Mouse (Mus musculus): ENCODE measurements at regions not wholly inside any gene's neighbourhood (a gene's known extent, or its start where the extent isn't known, plus 50 kb on each side); places are given as distances from the start of the nearest gene placed in this dataset.

- no peak for DNase-seq (ENCODE audit: low read depth, low spot score)
Observed at GRCm38 (mm10) chr11:19651929-19652328, 272.2 kb upstream of the Spred2 start.

- no peak for DNase-seq (ENCODE audit: low read depth, low spot score)
Observed at GRCm38 (mm10) chr11:19659511-19659910, 264.7 kb upstream of the Spred2 start.

GRCm38 (mm10) chr11:19666732-19667131 lies 257.4 kb upstream of the Spred2 start:
- no peak for DNase-seq (ENCODE audit: low read depth, low spot score)

GRCm38 (mm10) chr11:19670853-19671530 lies 253.2 kb upstream of the Spred2 start:
- DNase-seq (ENCODE audit: low read depth, low spot score), result peak; percentile 40

GRCm38 (mm10) chr11:19673012-19673411 lies 251.2 kb upstream of the Spred2 start:
- DNase-seq (ENCODE audit: low read depth, low spot score), result no peak

- DNase-seq (ENCODE audit: low read depth, low spot score), result no peak
Observed at GRCm38 (mm10) chr11:19676514-19676913, 247.7 kb upstream of the Spred2 start.

- no peak for DNase-seq (ENCODE audit: low read depth, low spot score)
Observed at GRCm38 (mm10) chr11:19679041-19679440, 245.1 kb upstream of the Spred2 start.

GRCm38 (mm10) chr11:19679669-19680068 lies 244.5 kb upstream of the Spred2 start:
- DNase-seq (ENCODE audit: low read depth, low spot score), result no peak

- DNase-seq (ENCODE audit: low read depth, low spot score), result no peak
Observed at GRCm38 (mm10) chr11:19701198-19701597, 223.0 kb upstream of the Spred2 start.

GRCm38 (mm10) chr11:19708821-19709220 lies 215.4 kb upstream of the Spred2 start:
- DNase-seq (ENCODE audit: low read depth, low spot score), result no peak

GRCm38 (mm10) chr11:19709337-19709736 lies 214.8 kb upstream of the Spred2 start:
- DNase-seq (ENCODE audit: low read depth, low spot score), result no peak

GRCm38 (mm10) chr11:19713091-19713490 lies 211.1 kb upstream of the Spred2 start:
- no peak for DNase-seq (ENCODE audit: low read depth, low spot score)

GRCm38 (mm10) chr11:19713597-19713996 lies 210.6 kb upstream of the Spred2 start:
- no peak for DNase-seq (ENCODE audit: low read depth, low spot score)

- DNase-seq (ENCODE audit: low read depth, low spot score), result no peak
Observed at GRCm38 (mm10) chr11:19714211-19714610, 210.0 kb upstream of the Spred2 start.

- DNase-seq (ENCODE audit: low read depth, low spot score), result no peak
Observed at GRCm38 (mm10) chr11:19714888-19715595, 209.1 kb upstream of the Spred2 start.

- DNase-seq (ENCODE audit: low read depth, low spot score), result no peak
Observed at GRCm38 (mm10) chr11:19718165-19718564, 206.0 kb upstream of the Spred2 start.

- no peak for DNase-seq (ENCODE audit: low read depth, low spot score)
Observed at GRCm38 (mm10) chr11:19729031-19729430, 195.1 kb upstream of the Spred2 start.

GRCm38 (mm10) chr11:19730747-19731146 lies 193.4 kb upstream of the Spred2 start:
- no peak for DNase-seq (ENCODE audit: low read depth, low spot score)

GRCm38 (mm10) chr11:19736076-19736475 lies 188.1 kb upstream of the Spred2 start:
- no peak for DNase-seq (ENCODE audit: low read depth, low spot score)

- DNase-seq (ENCODE audit: low read depth, low spot score), result no peak
Observed at GRCm38 (mm10) chr11:19736926-19737325, 187.2 kb upstream of the Spred2 start.

- no peak for DNase-seq (ENCODE audit: low read depth, low spot score)
Observed at GRCm38 (mm10) chr11:19737331-19737730, 186.8 kb upstream of the Spred2 start.

GRCm38 (mm10) chr11:19737807-19738206 lies 186.4 kb upstream of the Spred2 start:
- DNase-seq (ENCODE audit: low read depth, low spot score), result no peak

GRCm38 (mm10) chr11:19739527-19740151 lies 184.5 kb upstream of the Spred2 start:
- DNase-seq (ENCODE audit: low read depth, low spot score), result no peak
